Mouse (Mus musculus): ENCODE results near the gene Sfrp2.

DNA sequence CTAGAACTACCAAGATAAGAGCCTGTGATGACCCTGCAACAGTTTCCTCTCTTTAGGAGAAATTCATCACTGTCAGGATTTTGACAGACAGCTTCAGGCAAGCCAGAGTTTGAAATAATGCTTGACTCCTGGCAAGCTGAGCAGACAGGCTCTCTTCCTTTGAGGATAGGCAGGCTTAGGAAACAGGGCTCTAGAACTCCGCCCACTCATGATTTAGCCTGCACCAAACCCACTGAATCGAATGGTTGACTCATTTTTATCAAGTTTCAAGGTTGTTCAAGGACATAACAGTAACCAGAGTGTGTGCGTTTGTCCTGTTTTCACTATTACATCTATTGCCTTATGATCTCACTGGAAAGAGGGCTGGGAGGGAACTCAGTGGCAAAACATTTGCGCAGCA lies 18.8 kb upstream of the Sfrp2 start:
- TF ChIP-seq CTCF (IDR thresholded peaks at IDR 0.05; ENCODE audit: borderline replicate concordance, insufficient read depth, low read length) (no peak), POLR2A (IDR thresholded peaks at IDR 0.05; ENCODE audit: low read depth, low read length) (no peak)

Data from embryonic fibroblast, embryonic 13.5 days (primary cell).